Mouse (Mus musculus) myocyte (in vitro differentiated cells): ENCODE results near the gene Has3.

Source experiments
- E2F4 ChIP-seq: IDR thresholded peaks from one replicate; pipeline ENCODE4 v1.6.1; 2011; ENCODE audit warnings: mild to moderate bottlenecking, control low read depth, moderate library complexity; ENCODE audit not compliant: insufficient read depth
- MAX ChIP-seq: IDR thresholded peaks from one replicate; pipeline ENCODE4 v1.6.1; 2011; ENCODE audit warnings: low read depth, mild to moderate bottlenecking, control low read depth
- MYOG ChIP-seq, 3 experiments: IDR thresholded peaks; one replicate each; pipeline ENCODE4 v1.6.1; 2011; ENCODE audit warnings: control low read depth in 2 of 3, low read depth in 2 of 3, mild to moderate bottlenecking in 2 of 3; ENCODE audit not compliant: insufficient read length in 2 of 3, control insufficient read depth in 1 of 3, insufficient read depth in 1 of 3
- POLR2A ChIP-seq: IDR thresholded peaks from one replicate; pipeline ENCODE4 v1.6.1; 2011; ENCODE audit warnings: low read depth, mild to moderate bottlenecking, control low read depth, moderate library complexity; ENCODE audit not compliant: insufficient read length
- POLR2AphosphoS2 ChIP-seq: IDR thresholded peaks from one replicate; pipeline ENCODE4 v1.6.1; 2011; ENCODE audit warnings: low read depth, control low read depth; ENCODE audit not compliant: insufficient read length
- TCF12 ChIP-seq: IDR thresholded peaks from one replicate; pipeline ENCODE4 v1.6.1; 2011; ENCODE audit warnings: mild to moderate bottlenecking, control low read depth; ENCODE audit not compliant: poor library complexity, insufficient read depth, severe bottlenecking
- TCF3 ChIP-seq: IDR thresholded peaks from one replicate; pipeline ENCODE4 v1.6.1; 2011; ENCODE audit warnings: low read depth, control low read depth; ENCODE audit not compliant: insufficient read length
- USF1 ChIP-seq: IDR thresholded peaks from one replicate; pipeline ENCODE4 v1.6.1; 2011; ENCODE audit warnings: low read depth, mild to moderate bottlenecking, control low read depth, moderate library complexity

DNA sequence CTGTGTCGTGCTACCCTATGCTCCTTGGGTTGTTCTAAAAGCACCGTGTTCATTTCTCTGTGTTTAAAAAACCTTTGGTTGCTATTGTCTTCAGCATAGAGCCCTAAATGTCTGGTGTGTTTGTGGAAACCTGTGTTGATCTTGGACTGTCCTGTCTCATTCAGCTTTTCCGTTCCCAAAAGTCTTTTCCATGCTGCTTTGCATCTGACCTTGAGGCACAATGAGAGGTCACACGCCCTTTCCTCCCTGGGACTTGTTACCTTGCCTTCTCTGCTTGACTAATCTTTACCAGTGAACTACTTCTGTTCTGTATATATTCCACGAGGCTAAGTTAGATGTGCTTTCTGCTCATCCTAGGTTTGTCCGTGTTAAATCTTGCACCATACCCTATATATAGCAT lies 37.4 kb downstream of the Has3 start:
- no peak for TF ChIP-seq MAX
- no peak for TF ChIP-seq POLR2A
- TF ChIP-seq E2F4: no peak
- no peak for TF ChIP-seq TCF3
- no peak for TF ChIP-seq USF1
- TF ChIP-seq TCF12: no peak
- TF ChIP-seq MYOG (IDR thresholded peaks at IDR 0.05; ENCODE audit: control insufficient read depth in 1 of 3, insufficient read depth in 1 of 3, insufficient read length in 2 of 3, low read depth in 2 of 3): no peak
- TF ChIP-seq POLR2AphosphoS2: no peak
